In genomic region chr1:165322934-165323333, GRCm38 (mm10) we compare ENCODE assay signal across 19 mouse cellular contexts. TPM values are rescaled to one million over a fixed set of nuclear protein-coding genes. Genes with fewer than 3 reads are reported as not detected.
DNase-seq lines count a peak whose midpoint lies in the region; ATAC-seq and TF ChIP-seq lines count a peak whose summit lies in the region.
"Had no signal": no experiment of that assay in that cellular context is flagged by ENCODE, and none has a peak within 500 bp of the region (broad histone marks: within the 10 kb centered on the region; RNA-seq: fewer than 3 reads in every experiment).

No protein-coding gene starts in this region.

- peak overlapping the region; percentile 42 for H3K4me2 ChIP-seq in liver, embryonic 14.5 days (ENCODE audit: low read depth)
- H3K4me2 ChIP-seq: midbrain, embryonic 13.5 days; stomach, embryonic 15.5 days had no signal

- DNase-seq in testis, postnatal 10 days (ENCODE audit: low spot score) = peak; percentile 29
- DNase-seq in testis, postnatal 14 days (ENCODE audit: low spot score) = no peak
- DNase-seq in liver, embryonic 14.5 days (ENCODE audit: low read depth in 3 of 3, low spot score in 3 of 3) = peak; percentile 51 to 58 (median 51)
- DNase-seq in splenic B cell, adult 2 months (ENCODE audit: low read depth, low spot score) = peak; percentile 6
- no peak for DNase-seq in left cerebral cortex, postnatal 25 days (ENCODE audit: low spot score in 2 of 2)
- no peak for DNase-seq in heart, postnatal 14 days
- DNase-seq in embryo, embryonic 10.5 days (ENCODE audit: low spot score) = no peak
- DNase-seq: cerebellum, adult 11 months; cerebellum, postnatal 14 days; forebrain, postnatal 0 days; kidney, adult 8-10 months; kidney, postnatal 4 days; lung, postnatal 36 days; thymus, postnatal 36 days had no signal

- H3K27ac ChIP-seq in liver, embryonic 14.5 days = peak overlapping the region; percentile 63
- H3K27ac ChIP-seq: hindbrain, embryonic 10.5 days; midbrain, embryonic 13.5 days; stomach, embryonic 15.5 days had no signal

- TF ChIP-seq EP300 in liver, embryonic 14.5 days (IDR thresholded peaks at IDR 0.05; ENCODE audit: low read depth) = peak; percentile 49; the same call in 1 of the 2 replicates

- no peak for TF ChIP-seq CTCF in liver, embryonic 14.5 days (IDR thresholded peaks at IDR 0.05; ENCODE audit: low read depth)

- no peaks in the 10 kb centered on the region; the same call in 1 of the 2 replicates for H3K36me3 ChIP-seq in liver, embryonic 14.5 days (replicated peaks; ENCODE audit: control insufficient read depth, insufficient read depth, low read depth)
- H3K36me3 ChIP-seq in splenic B cell, adult 2 months (ENCODE audit: control insufficient read depth, insufficient read depth, low read length, poor library complexity, severe bottlenecking) = no peaks in the 10 kb centered on the region

- WGBS in liver, embryonic 14.5 days (ENCODE audit: insufficient replicate concordance) = 6% methylated on average over 7 of the region's 7 CpGs

- peaks cover 12 to 17% of the 10 kb centered on the region in 2 experiments for H3K4me1 ChIP-seq in liver, embryonic 14.5 days (replicated peaks; ENCODE audit: control insufficient read depth in 2 of 2, insufficient read depth in 2 of 2, low read length in 1 of 2)
- H3K4me1 ChIP-seq: hindbrain, embryonic 10.5 days; midbrain, embryonic 13.5 days had no signal

- H3K9me3 ChIP-seq in liver, embryonic 14.5 days (ENCODE audit: control insufficient read depth, low read length) = no peaks in the 10 kb centered on the region
- H3K9me3 ChIP-seq: hindbrain, embryonic 10.5 days; midbrain, embryonic 13.5 days; stomach, embryonic 15.5 days had no signal

- H3K27me3 ChIP-seq in liver, embryonic 14.5 days (ENCODE audit: control insufficient read depth, insufficient read depth, low read length) = no peaks in the 10 kb centered on the region
- no peaks in the 10 kb centered on the region for H3K27me3 ChIP-seq in splenic B cell, adult 2 months (ENCODE audit: control insufficient read depth, insufficient read depth, low read length, poor library complexity, severe bottlenecking)
- H3K27me3 ChIP-seq: midbrain, embryonic 13.5 days; stomach, embryonic 15.5 days had no signal

- ATAC-seq in common myeloid progenitor, adult 5-6 weeks (replicated peaks; ENCODE audit: low read depth, poor library complexity, severe bottlenecking) = peak; percentile 82
- ATAC-seq in liver, embryonic 14.5 days (ENCODE audit: insufficient read depth) = peak; percentile 91
- ATAC-seq: forebrain, postnatal 0 days; midbrain, embryonic 13.5 days had no signal

- intact Hi-C loops in left cerebral cortex, postnatal 25 days (cut with DNase I) = no loop called here
- intact Hi-C loops in heart, postnatal 14 days (cut with DNase I) = loop anchor here (5.0 kb wide), 1 partner anchor 86 kb away; the partner anchor contains the start of gene Tiprl

- peak overlapping the region; percentile 48; the same call in 1 of the 2 replicates for H3K9ac ChIP-seq in liver, embryonic 14.5 days (replicated peaks)
- H3K9ac ChIP-seq: forebrain, postnatal 0 days; midbrain, embryonic 13.5 days; stomach, embryonic 15.5 days had no signal

- no peak overlapping the region for H3K4me3 ChIP-seq in liver, embryonic 14.5 days (ENCODE audit: insufficient read depth in 1 of 2, low read depth in 2 of 2, low read length in 2 of 2)
- H3K4me3 ChIP-seq: hindbrain, embryonic 10.5 days; midbrain, embryonic 13.5 days; stomach, embryonic 15.5 days had no signal

RNA-seq across cellular contexts. Expression of gene Gpr161, which starts 27.3 kb away (rescaled TPM):
- total RNA-seq in common myeloid progenitor, adult 5-6 weeks (2017) = 0.64 and 1.1 TPM in 2 replicates
- polyA plus RNA-seq in liver, embryonic 14.5 days (2012; rRNA removed) = 0.11 TPM in 2 replicates
- polyA plus RNA-seq in liver, embryonic 14.5 days (2014; fragmentation: Nextera tagmentation; extraction: Ambion mirVana) = 0.04 TPM in 1 of 2 replicates, not detected in the other
- total RNA-seq in left cerebral cortex, postnatal 25 days (2021) = 1 to 10 TPM; 7.5 to 8.6 TPM
- total RNA-seq in heart, postnatal 14 days (2021) = 1 to 10 TPM; 3.6 to 3.8 TPM
- total RNA-seq: neutrophil, adult 5-6 weeks had no signal

Comparison
In these comparisons a context has a peak if more than half of its experiments do, and no peak if none do; other contexts are left out.
1. DNase-seq: peak in testis, postnatal 10 days (single experiment), liver, embryonic 14.5 days (3 of 3) and splenic B cell, adult 2 months (single experiment); none in testis, postnatal 14 days (single experiment), left cerebral cortex, postnatal 25 days (0 of 2), heart, postnatal 14 days (0 of 2) and embryo, embryonic 10.5 days (single experiment).